Mouse (Mus musculus): ENCODE results near the gene Lhx8. TPM values are rescaled to one million over a fixed set of nuclear protein-coding genes. Genes with fewer than 3 reads are reported as not detected.

The Lhx8 gene
- not detected in 2 replicates for polyA plus RNA-seq (2012; rRNA removed)

DNA sequence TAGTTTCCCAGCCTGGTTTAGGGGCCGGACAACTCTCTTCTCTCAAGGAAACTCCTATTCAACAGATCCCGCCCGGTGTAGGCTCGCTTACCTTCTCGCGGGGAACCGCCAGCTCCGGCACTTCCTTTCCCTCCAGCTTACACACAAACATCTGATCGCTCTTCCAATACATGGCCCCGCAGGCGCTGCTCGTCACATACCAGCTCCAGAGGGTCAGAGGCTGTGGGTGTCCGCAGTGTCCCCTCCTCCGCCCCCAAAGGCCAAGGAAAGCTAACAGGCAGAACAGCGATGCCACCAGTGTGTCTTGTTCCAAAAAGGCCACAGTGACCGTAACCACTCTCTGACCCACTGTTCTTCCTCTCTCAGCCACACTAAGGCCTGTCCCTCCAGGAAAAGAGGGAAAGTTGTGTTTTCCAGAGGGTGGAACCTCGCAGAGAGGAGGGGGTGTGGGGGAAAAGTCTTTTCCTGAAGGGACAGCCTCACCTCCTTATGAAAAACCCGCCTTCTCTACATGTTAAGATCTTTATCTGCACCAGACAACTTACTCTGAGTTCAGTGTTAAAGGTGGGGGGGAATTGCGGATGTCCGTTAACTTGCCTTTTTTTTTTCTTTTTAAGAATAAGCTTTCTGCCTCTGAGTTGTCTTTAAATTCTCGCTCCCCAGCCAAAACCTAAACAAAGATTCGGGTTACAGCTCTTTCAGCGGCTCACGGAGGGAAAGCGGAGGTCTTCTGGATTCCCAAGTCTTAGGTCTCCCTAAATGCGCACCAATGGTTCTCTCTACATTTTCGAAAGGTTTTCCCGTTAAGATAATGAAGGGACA is at the start of gene Lhx8:
Lhx8 (minus strand) TSS at position 479 of the 822 bp plus-strand sequence.
- H3K4me3 ChIP-seq (replicated peaks; ENCODE audit: insufficient read depth, low read depth, low read length), result no peak within 1 kb of the TSS
- peaks cover 27% of the 10 kb centered on the region; the same call in 1 of the 2 replicates for H3K27me3 ChIP-seq (ENCODE audit: control insufficient read depth, insufficient read depth, low read length)
- 6% methylated on average over 28 of the region's 28 CpGs for WGBS
- no peak for TF ChIP-seq POLR2A (IDR thresholded peaks at IDR 0.05; ENCODE audit: borderline replicate concordance, insufficient read depth, low read length)
- no peak for TF ChIP-seq CTCF (IDR thresholded peaks at IDR 0.05; ENCODE audit: borderline replicate concordance, insufficient read depth, low read depth, low read length)
- H3K4me1 ChIP-seq (ENCODE audit: control insufficient read depth, insufficient read depth, low read length), result no peaks in the 10 kb centered on the region
- peak; percentile 8 to 27 for DNase-seq
- no peak within 1 kb of the TSS for H3K27ac ChIP-seq (ENCODE audit: insufficient read depth, low read length)

DNA sequence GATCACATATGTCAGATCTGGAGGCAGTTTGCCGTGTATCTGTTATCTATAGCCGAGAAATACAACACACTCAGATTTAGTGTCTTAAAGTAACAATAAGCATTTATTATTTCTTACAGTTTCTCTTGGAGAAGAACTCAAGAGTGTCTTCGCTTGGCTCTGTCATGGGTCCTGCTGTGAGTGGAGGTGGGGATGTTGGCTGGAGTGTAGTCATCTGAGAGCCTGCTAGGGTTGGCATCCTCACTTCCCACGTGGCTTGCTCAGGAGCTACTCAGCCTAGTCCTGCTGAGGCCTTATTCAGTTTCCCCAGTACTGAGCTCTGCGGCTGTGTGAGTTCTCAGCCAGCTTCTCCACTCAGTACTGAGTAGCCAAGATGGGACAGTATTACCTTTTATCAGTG is 43.1 kb upstream of the Lhx8 start:
- no peak for TF ChIP-seq POLR2A (IDR thresholded peaks at IDR 0.05; ENCODE audit: borderline replicate concordance, insufficient read depth, low read length)
- no peak for TF ChIP-seq CTCF (IDR thresholded peaks at IDR 0.05; ENCODE audit: borderline replicate concordance, insufficient read depth, low read depth, low read length)
- no peak overlapping the region for H3K27ac ChIP-seq (ENCODE audit: insufficient read depth, low read length)
- 17% methylated on average over 5 of the region's 5 CpGs for WGBS

DNA sequence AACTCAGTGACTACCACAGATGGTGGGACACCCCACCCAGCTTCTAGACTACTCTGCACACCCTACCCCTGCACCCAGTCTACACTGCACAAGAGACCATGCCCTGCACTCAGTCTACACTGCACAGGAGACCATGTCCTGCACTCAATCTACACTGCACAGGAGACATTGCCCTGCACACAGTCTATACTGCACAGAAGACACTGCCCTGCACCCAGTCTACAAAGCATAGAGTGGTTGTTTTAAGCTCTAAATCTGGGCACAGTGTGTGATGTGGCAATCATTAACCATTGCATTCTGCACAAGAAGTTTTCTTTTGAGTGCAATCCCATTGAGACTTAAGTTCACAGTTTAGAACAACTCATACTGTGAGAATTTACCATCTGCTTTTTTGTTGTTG is 42.2 kb upstream of the Lhx8 start:
- Histone ChIP-seq H3K4me1 (ENCODE audit: control insufficient read depth, insufficient read depth, low read length) (no peaks in the 10 kb centered on the region), H3K27ac (ENCODE audit: insufficient read depth, low read length) (no peak overlapping the region), H3K4me3 (replicated peaks; ENCODE audit: insufficient read depth, low read depth, low read length) (no peak overlapping the region), H3K27me3 (ENCODE audit: control insufficient read depth, insufficient read depth, low read length) (no peaks in the 10 kb centered on the region)
- TF ChIP-seq CTCF (IDR thresholded peaks at IDR 0.05; ENCODE audit: borderline replicate concordance, insufficient read depth, low read depth, low read length) (no peak), POLR2A (IDR thresholded peaks at IDR 0.05; ENCODE audit: borderline replicate concordance, insufficient read depth, low read length) (no peak)
- DNase-seq, result no peak

More for the DNA sequence above, 43.1 kb upstream of the Lhx8 start:
- DNase-seq, result no peak
- Histone ChIP-seq H3K4me3 (replicated peaks; ENCODE audit: insufficient read depth, low read depth, low read length) (no peak overlapping the region), H3K4me1 (ENCODE audit: control insufficient read depth, insufficient read depth, low read length) (no peaks in the 10 kb centered on the region), H3K27me3 (ENCODE audit: control insufficient read depth, insufficient read depth, low read length) (no peaks in the 10 kb centered on the region)

DNA sequence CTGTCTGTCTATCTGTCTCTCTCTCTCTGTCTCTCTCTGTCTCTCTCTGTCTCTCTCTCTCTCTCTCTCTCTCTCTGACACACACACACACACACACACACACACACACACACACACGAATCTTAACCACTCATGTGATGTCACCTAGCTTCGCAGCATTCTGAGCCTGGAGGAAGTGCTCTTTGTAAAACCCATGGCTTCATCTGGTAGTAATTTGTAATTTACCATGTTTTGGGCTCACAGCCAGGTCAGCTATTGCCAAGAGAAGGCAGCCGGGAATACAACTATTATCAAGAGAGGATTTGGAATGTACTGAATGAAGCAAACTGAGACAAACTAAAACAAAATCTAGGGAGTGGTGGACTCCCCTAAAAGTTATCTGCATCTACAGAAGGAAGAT is 36.9 kb upstream of the Lhx8 start:
- 7% methylated on average over 3 of the region's 3 CpGs for WGBS
- TF ChIP-seq POLR2A (IDR thresholded peaks at IDR 0.05; ENCODE audit: borderline replicate concordance, insufficient read depth, low read length) (no peak), CTCF (IDR thresholded peaks at IDR 0.05; ENCODE audit: borderline replicate concordance, insufficient read depth, low read depth, low read length) (no peak)
- Histone ChIP-seq H3K4me3 (replicated peaks; ENCODE audit: insufficient read depth, low read depth, low read length) (no peak overlapping the region), H3K27me3 (ENCODE audit: control insufficient read depth, insufficient read depth, low read length) (no peaks in the 10 kb centered on the region), H3K27ac (ENCODE audit: insufficient read depth, low read length) (no peak overlapping the region), H3K4me1 (ENCODE audit: control insufficient read depth, insufficient read depth, low read length) (no peaks in the 10 kb centered on the region)
- DNase-seq, result no peak

DNA sequence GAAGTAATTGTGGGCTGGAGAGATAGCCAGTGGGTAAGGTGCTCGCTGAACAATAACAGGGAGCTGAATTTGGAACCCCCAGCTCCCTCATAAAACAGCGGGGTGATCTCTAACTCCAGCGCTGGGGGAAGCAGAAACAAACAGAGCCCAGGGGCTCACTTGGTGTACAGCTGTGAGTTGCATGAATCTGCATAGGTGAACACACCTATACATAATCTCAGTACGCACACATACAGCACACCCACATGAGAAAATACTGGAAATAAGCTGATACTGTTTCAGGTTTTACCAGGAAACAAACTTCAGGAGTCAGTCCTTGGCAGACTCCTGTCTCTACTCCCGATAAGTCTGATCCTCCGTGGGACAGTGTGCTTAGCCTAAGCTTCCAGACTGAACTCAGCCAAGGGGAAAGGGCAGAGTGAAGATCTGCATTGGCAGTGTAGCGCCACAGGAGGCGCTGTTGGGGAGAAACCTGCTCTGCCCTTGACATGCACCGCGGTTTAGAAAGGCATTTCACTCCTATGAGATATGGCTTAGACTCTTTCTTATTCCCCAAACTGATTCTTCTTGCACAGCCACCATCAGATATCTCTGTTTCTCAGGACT is 34.2 kb upstream of the Lhx8 start:
- WGBS, result 27% methylated on average over 10 of the region's 10 CpGs
- no peak for DNase-seq
- no peak overlapping the region for H3K4me3 ChIP-seq (replicated peaks; ENCODE audit: insufficient read depth, low read depth, low read length)
- H3K27me3 ChIP-seq (ENCODE audit: control insufficient read depth, insufficient read depth, low read length), result no peaks in the 10 kb centered on the region
- H3K4me1 ChIP-seq (ENCODE audit: control insufficient read depth, insufficient read depth, low read length), result no peaks in the 10 kb centered on the region
- no peak for TF ChIP-seq POLR2A (IDR thresholded peaks at IDR 0.05; ENCODE audit: borderline replicate concordance, insufficient read depth, low read length)
- no peak for TF ChIP-seq CTCF (IDR thresholded peaks at IDR 0.05; ENCODE audit: borderline replicate concordance, insufficient read depth, low read depth, low read length)
- no peak overlapping the region for H3K27ac ChIP-seq (ENCODE audit: insufficient read depth, low read length)

GRCm38 (mm10) chr3:154363507-154363906 is 33.0 kb upstream of the Lhx8 start:
- 79% methylated on average over 9 of the region's 9 CpGs for WGBS
- H3K4me3 ChIP-seq (replicated peaks; ENCODE audit: insufficient read depth, low read depth, low read length), result no peak overlapping the region
- no peak for TF ChIP-seq CTCF (IDR thresholded peaks at IDR 0.05; ENCODE audit: borderline replicate concordance, insufficient read depth, low read depth, low read length)
- no peak for TF ChIP-seq POLR2A (IDR thresholded peaks at IDR 0.05; ENCODE audit: borderline replicate concordance, insufficient read depth, low read length)
- no peaks in the 10 kb centered on the region for H3K4me1 ChIP-seq (ENCODE audit: control insufficient read depth, insufficient read depth, low read length)
- H3K27ac ChIP-seq (ENCODE audit: insufficient read depth, low read length), result no peak overlapping the region
- no peak for DNase-seq
- no peaks in the 10 kb centered on the region for H3K27me3 ChIP-seq (ENCODE audit: control insufficient read depth, insufficient read depth, low read length)

DNA sequence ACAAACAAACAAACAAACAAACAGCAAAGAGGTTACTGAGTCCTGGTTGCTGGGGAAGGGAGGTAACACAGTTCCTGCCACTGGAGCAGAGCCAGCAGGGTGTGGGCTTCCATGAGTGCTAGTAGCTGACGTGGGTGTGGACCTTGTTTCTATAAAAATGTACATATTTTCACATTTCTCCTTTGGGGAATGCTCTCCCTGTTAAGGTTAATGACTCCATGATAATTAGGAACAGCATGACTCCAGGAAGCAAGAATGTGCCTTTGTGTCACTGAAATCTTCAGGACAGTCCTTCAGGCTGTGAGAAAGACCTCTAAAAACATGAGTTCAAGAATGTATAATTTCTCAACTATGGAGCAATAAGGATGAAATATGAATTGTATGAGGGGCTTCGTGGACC is 28.8 kb upstream of the Lhx8 start:
- Histone ChIP-seq H3K4me3 (replicated peaks; ENCODE audit: insufficient read depth, low read depth, low read length) (no peak overlapping the region), H3K27ac (ENCODE audit: insufficient read depth, low read length) (no peak overlapping the region), H3K27me3 (ENCODE audit: control insufficient read depth, insufficient read depth, low read length) (no peaks in the 10 kb centered on the region), H3K4me1 (ENCODE audit: control insufficient read depth, insufficient read depth, low read length) (no peaks in the 10 kb centered on the region)
- no peak for DNase-seq
- no peak for TF ChIP-seq POLR2A (IDR thresholded peaks at IDR 0.05; ENCODE audit: borderline replicate concordance, insufficient read depth, low read length)
- TF ChIP-seq CTCF (IDR thresholded peaks at IDR 0.05; ENCODE audit: borderline replicate concordance, insufficient read depth, low read depth, low read length), result no peak
- 65% methylated on average over 2 of the region's 2 CpGs for WGBS
